Mouse (Mus musculus) MEL (cell line): ENCODE data around the gene Olfr1441. TPM values are rescaled to one million over a fixed set of nuclear protein-coding genes. Genes with fewer than 3 reads are reported as not detected.

Experiments used
- DNase-seq: peaks from one replicate; pipeline ENCODE4 v3.0.0; 2011; ENCODE audit warnings: low read depth, low spot score
- H3K27ac ChIP-seq: 2 replicates; pipeline ENCODE4 v1.5.1; 2012; ENCODE audit warnings: low read depth, mild to moderate bottlenecking, control low read depth, low read length, moderate library complexity; ENCODE audit not compliant: control insufficient read depth
- H3K27me3 ChIP-seq, 2 experiments: fragments of 150-350 bp in 1 of 2; sonication (generic) in 1 of 2; 2 replicates each; pipeline ENCODE4 v1.6.1; 2012; ENCODE audit warnings: low read length in 2 of 2, mild to moderate bottlenecking in 2 of 2, improper control_type of control experiment in 1 of 2, moderate library complexity in 1 of 2; ENCODE audit not compliant: insufficient read depth in 2 of 2, control insufficient read depth in 1 of 2
- H3K36me3 ChIP-seq, 2 experiments: 2 replicates each; pipeline ENCODE4 v1.6.1; 2012 to 2014; ENCODE audit warnings: low read length in 2 of 2, improper control_type of control experiment in 1 of 2, inconsistent platforms in 1 of 2, mild to moderate bottlenecking in 1 of 2; ENCODE audit not compliant: insufficient read depth in 2 of 2, control insufficient read depth in 1 of 2
- H3K4me1 ChIP-seq, 2 experiments: fragments of 150-350 bp in 1 of 2; sonication (generic) in 1 of 2; 2 replicates each; pipeline ENCODE4 v1.6.1; 2012; ENCODE audit warnings: low read length in 2 of 2, improper control_type of control experiment in 1 of 2, mild to moderate bottlenecking in 1 of 2; ENCODE audit not compliant: insufficient read depth in 2 of 2, control insufficient read depth in 1 of 2
- H3K4me3 ChIP-seq, 2 experiments: fragments of 150-350 bp in 1 of 2; sonication (generic) in 1 of 2; 2 replicates each; pipeline ENCODE4 v1.5.1; 2012; ENCODE audit warnings: low read depth in 2 of 2, low read length in 2 of 2, mild to moderate bottlenecking in 2 of 2, moderate library complexity in 2 of 2, control low read depth in 1 of 2, improper control_type of control experiment in 1 of 2; ENCODE audit not compliant: control insufficient read depth in 1 of 2, insufficient read depth in 1 of 2
- H3K79me2 ChIP-seq: 2 replicates; pipeline ENCODE4 v1.6.1; 2012; ENCODE audit warnings: mild to moderate bottlenecking, low read length, moderate library complexity; ENCODE audit not compliant: control insufficient read depth, poor library complexity, insufficient read depth
- H3K9ac ChIP-seq: 2 replicates; pipeline ENCODE4 v1.6.1; 2012; ENCODE audit warnings: low read depth, mild to moderate bottlenecking, control low read depth, low read length, moderate library complexity; ENCODE audit not compliant: control insufficient read depth, poor library complexity, severe bottlenecking
- H3K9me3 ChIP-seq: fragments of 150-350 bp; sonication (generic); replicated peaks from 2 replicates; pipeline ENCODE4 v1.6.1; 2012; ENCODE audit warnings: mild to moderate bottlenecking, low read length, improper control_type of control experiment, moderate library complexity; ENCODE audit not compliant: insufficient read depth
- BHLHE40 ChIP-seq: IDR thresholded peaks from 2 replicates; pipeline ENCODE4 v1.6.1; 2012; ENCODE audit warnings: low read depth, mild to moderate bottlenecking, inconsistent platforms, low read length, improper control_type of control experiment, borderline replicate concordance
- CHD2 ChIP-seq: IDR thresholded peaks from 2 replicates; pipeline ENCODE4 v1.6.1; 2011; ENCODE audit warnings: low read length, improper control_type of control experiment
- CTCF ChIP-seq, 3 experiments: IDR thresholded peaks in 2 of 3; conservative IDR thresholded peaks in 1 of 3; 2 replicates each; pipeline ENCODE4 v1.5.1; 2011 to 2012; ENCODE audit warnings: low read length in 3 of 3, low read depth in 2 of 3, mild to moderate bottlenecking in 2 of 3, improper control_type of control experiment in 1 of 3, inconsistent platforms in 1 of 3, mixed read lengths in 1 of 3, moderate library complexity in 1 of 3; ENCODE audit not compliant: control insufficient read depth in 1 of 3, insufficient read depth in 1 of 3, poor library complexity in 1 of 3, severe bottlenecking in 1 of 3
- ELF1 ChIP-seq: IDR thresholded peaks from 2 replicates; pipeline ENCODE4 v1.6.1; 2014; ENCODE audit warnings: low read depth, mild to moderate bottlenecking, inconsistent platforms, low read length, improper control_type of control experiment, moderate library complexity
- EP300 ChIP-seq, 2 experiments: IDR thresholded peaks; 2 replicates each; pipeline ENCODE4 v1.6.1; 2011; ENCODE audit warnings: improper control_type of control experiment in 2 of 2, low read length in 2 of 2, low read depth in 1 of 2, mild to moderate bottlenecking in 1 of 2
- ETS1 ChIP-seq: IDR thresholded peaks from 2 replicates; pipeline ENCODE4 v1.6.1; 2012; ENCODE audit warnings: low read depth, mild to moderate bottlenecking, inconsistent platforms, low read length, improper control_type of control experiment, moderate library complexity
- GABPA ChIP-seq: IDR thresholded peaks from 2 replicates; pipeline ENCODE4 v1.6.1; 2012; ENCODE audit warnings: low read depth, mild to moderate bottlenecking, inconsistent platforms, low read length, improper control_type of control experiment, moderate library complexity
- GATA1 ChIP-seq: IDR thresholded peaks from 2 replicates; pipeline ENCODE4 v1.6.1; 2011; ENCODE audit warnings: low read depth, low read length, improper control_type of control experiment
- KAT2A ChIP-seq: conservative IDR thresholded peaks from 2 replicates; pipeline ENCODE4 v1.6.1; 2012; ENCODE audit warnings: low read depth, low read length, improper control_type of control experiment, inconsistent platforms
- MAFK ChIP-seq: IDR thresholded peaks from 2 replicates; pipeline ENCODE4 v1.6.1; 2011; ENCODE audit warnings: low read depth, mild to moderate bottlenecking, low read length, improper control_type of control experiment, borderline replicate concordance
- MAX ChIP-seq: IDR thresholded peaks from 2 replicates; pipeline ENCODE4 v1.6.1; 2011; ENCODE audit warnings: low read length, improper control_type of control experiment
- MAZ ChIP-seq: IDR thresholded peaks from 2 replicates; pipeline ENCODE4 v1.6.1; 2012; ENCODE audit warnings: low read depth, mild to moderate bottlenecking, inconsistent platforms, low read length, improper control_type of control experiment
- MYC ChIP-seq: IDR thresholded peaks from 2 replicates; pipeline ENCODE4 v1.6.1; 2011; ENCODE audit warnings: low read depth, mild to moderate bottlenecking, low read length, improper control_type of control experiment, moderate library complexity
- NELFE ChIP-seq: IDR thresholded peaks from 2 replicates; pipeline ENCODE4 v1.6.1; 2011; ENCODE audit warnings: low read depth, low read length, improper control_type of control experiment
- NRF1 ChIP-seq: IDR thresholded peaks from 2 replicates; pipeline ENCODE4 v1.6.1; 2014; ENCODE audit warnings: low read depth, mild to moderate bottlenecking, inconsistent platforms, low read length, improper control_type of control experiment, moderate library complexity; ENCODE audit not compliant: poor library complexity, insufficient read depth, severe bottlenecking
- POLR2A ChIP-seq, 2 experiments: IDR thresholded peaks; 2 replicates each; pipeline ENCODE4 v1.6.1; 2011 to 2012; ENCODE audit warnings: low read length in 2 of 2, mild to moderate bottlenecking in 2 of 2, control low read depth in 1 of 2, improper control_type of control experiment in 1 of 2, low read depth in 1 of 2, moderate library complexity in 1 of 2; ENCODE audit not compliant: control insufficient read depth in 1 of 2, insufficient read depth in 1 of 2, poor library complexity in 1 of 2
- POLR2AphosphoS2 ChIP-seq: IDR thresholded peaks from 2 replicates; pipeline ENCODE4 v1.6.1; 2011; ENCODE audit warnings: low read length, improper control_type of control experiment
- POLR2AphosphoS5 ChIP-seq: IDR thresholded peaks from 2 replicates; pipeline ENCODE4 v1.6.1; 2012; ENCODE audit warnings: low read depth, borderline replicate concordance, mild to moderate bottlenecking, inconsistent platforms, low read length, moderate library complexity, mixed read lengths
- RAD21 ChIP-seq: IDR thresholded peaks from 2 replicates; pipeline ENCODE4 v1.6.1; 2011; ENCODE audit warnings: mild to moderate bottlenecking, low read depth, low read length, improper control_type of control experiment
- RCOR1 ChIP-seq: IDR thresholded peaks from 2 replicates; pipeline ENCODE4 v1.6.1; 2012; ENCODE audit warnings: low read depth, mild to moderate bottlenecking, inconsistent platforms, low read length, improper control_type of control experiment
- SMC3 ChIP-seq: IDR thresholded peaks from 2 replicates; pipeline ENCODE4 v1.6.1; 2011; ENCODE audit warnings: low read depth, low read length, improper control_type of control experiment
- TAL1 ChIP-seq: IDR thresholded peaks from 2 replicates; pipeline ENCODE4 v1.6.1; 2012; ENCODE audit warnings: mild to moderate bottlenecking, inconsistent platforms, low read length, moderate library complexity, mixed read lengths
- TBP ChIP-seq: IDR thresholded peaks from 2 replicates; pipeline ENCODE4 v1.8.0; 2011; ENCODE audit warnings: low read depth, low read length, improper control_type of control experiment
- USF2 ChIP-seq, 2 experiments: IDR thresholded peaks; 2 replicates each; pipeline ENCODE4 v1.6.1; 2011 to 2012; ENCODE audit warnings: improper control_type of control experiment in 2 of 2, low read length in 2 of 2, borderline replicate concordance in 1 of 2, inconsistent platforms in 1 of 2, low read depth in 1 of 2, mild to moderate bottlenecking in 1 of 2; ENCODE audit not compliant: insufficient read depth in 1 of 2
- ZKSCAN1 ChIP-seq: IDR thresholded peaks from 2 replicates; pipeline ENCODE4 v1.6.1; 2012; ENCODE audit warnings: low read depth, mild to moderate bottlenecking, inconsistent platforms, low read length, improper control_type of control experiment, moderate library complexity
- ZNF384 ChIP-seq: IDR thresholded peaks from 2 replicates; pipeline ENCODE4 v1.6.1; 2012; ENCODE audit warnings: low read depth, mild to moderate bottlenecking, inconsistent platforms, low read length, improper control_type of control experiment
- polyA plus RNA-seq, 2 experiments: library from polyadenylated mRNA; stranded (reverse) in 1 of 2; unstranded in 1 of 2; fragments of >175 nt in 1 of 2; fragments of >200 nt in 1 of 2; gene quantifications; 2 replicates each; pipeline versions ENCODE4 v1.2.1 to v1.2.4; 2012; ENCODE audit warnings: low replicate concordance in 2 of 2, low read depth in 1 of 2; ENCODE audit not compliant: insufficient read length in 2 of 2, insufficient read depth in 1 of 2, missing spikeins in 1 of 2
- total RNA-seq: library from RNA; depleted of rRNA; stranded (reverse); fragments of 300-350 nt; gene quantifications from 2 replicates; pipeline ENCODE4 v1.2.3, GENCODE M21; 2012

Gene Olfr1441
- total and polyA plus RNA-seq, 3 experiments = 0.03 TPM; not detected in 2

DNA sequence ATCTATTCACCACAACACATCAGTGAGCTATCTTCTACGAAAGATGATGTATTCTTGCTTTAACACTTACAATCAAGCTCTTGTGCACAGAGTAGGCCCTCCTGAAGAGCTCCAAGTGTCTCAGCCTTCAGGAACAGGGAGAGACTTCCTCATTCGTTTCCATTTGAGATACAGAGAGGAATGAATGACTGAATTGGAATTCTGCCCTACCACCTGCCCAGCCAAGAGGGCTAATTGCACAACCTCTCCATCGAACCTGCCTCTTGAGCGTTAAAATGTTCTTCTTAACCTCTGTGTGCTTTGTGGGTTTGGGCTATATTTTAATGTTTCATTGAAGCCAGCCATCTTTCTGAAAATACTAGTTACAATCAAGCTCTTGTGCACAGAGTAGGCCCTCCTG, 47.4 kb downstream of the Olfr1441 start:
- no peak for DNase-seq
- Histone ChIP-seq H3K27me3 (no peaks in the 10 kb centered on the region), H3K9ac (no peak overlapping the region), H3K27ac (no peak overlapping the region), H3K79me2 (no peaks in the 10 kb centered on the region), H3K36me3 (peaks cover 0 to 9% of the 10 kb centered on the region in 2 experiments; a peak in 2 of 4 replicates), H3K9me3 (no peaks in the 10 kb centered on the region), H3K4me3 (no peak overlapping the region), H3K4me1 (peaks cover 3 to 4% of the 10 kb centered on the region in 2 experiments; a peak in 2 of 4 replicates)
- TF ChIP-seq RCOR1 (no peak), ZNF384 (no peak), TBP (no peak), POLR2AphosphoS5 (no peak), USF2 (IDR thresholded peaks at IDR 0.05; ENCODE audit: borderline replicate concordance in 1 of 2, insufficient read depth in 1 of 2, low read depth in 1 of 2, low read length in 2 of 2) (no peak), MYC (no peak), CHD2 (no peak), GATA1 (no peak), MAFK (no peak), EP300 (IDR thresholded peaks at IDR 0.05; ENCODE audit: low read depth in 1 of 2, low read length in 2 of 2) (no peak), GABPA (no peak), MAZ (no peak), POLR2AphosphoS2 (no peak), KAT2A (no peak), POLR2A (IDR thresholded peaks at IDR 0.05; ENCODE audit: control insufficient read depth in 1 of 2, insufficient read depth in 1 of 2, low read depth in 1 of 2, low read length in 2 of 2, poor library complexity in 1 of 2) (no peak), NELFE (no peak)

- Histone ChIP-seq H3K9ac (no peak overlapping the region), H3K4me1 (peaks cover 3 to 4% of the 10 kb centered on the region in 2 experiments; a peak in 2 of 4 replicates), H3K27me3 (no peaks in the 10 kb centered on the region), H3K4me3 (no peak overlapping the region), H3K9me3 (no peaks in the 10 kb centered on the region), H3K36me3 (peaks cover 0 to 9% of the 10 kb centered on the region in 2 experiments; a peak in 2 of 4 replicates), H3K79me2 (no peaks in the 10 kb centered on the region), H3K27ac (no peak overlapping the region)
- DNase-seq = no peak
- TF ChIP-seq ETS1 = no peak
- no peak for TF ChIP-seq SMC3
- TF ChIP-seq GATA1 = no peak
- no peak for TF ChIP-seq EP300 (IDR thresholded peaks at IDR 0.05; ENCODE audit: low read depth in 1 of 2, low read length in 2 of 2)
- no peak for TF ChIP-seq USF2 (IDR thresholded peaks at IDR 0.05; ENCODE audit: borderline replicate concordance in 1 of 2, insufficient read depth in 1 of 2, low read depth in 1 of 2, low read length in 2 of 2)
- TF ChIP-seq MAZ = no peak
- no peak for TF ChIP-seq POLR2AphosphoS5
- no peak for TF ChIP-seq RAD21
- no peak for TF ChIP-seq MYC
- TF ChIP-seq NRF1 = no peak
- no peak for TF ChIP-seq TAL1
- TF ChIP-seq CTCF (IDR thresholded peaks at IDR 0.05 in 2 of 3, conservative IDR thresholded peaks at IDR 0.05 in 1 of 3; ENCODE audit: control insufficient read depth in 1 of 3, insufficient read depth in 1 of 3, low read depth in 2 of 3, low read length in 3 of 3, poor library complexity in 1 of 3, severe bottlenecking in 1 of 3) = no peak
- no peak for TF ChIP-seq MAFK
- no peak for TF ChIP-seq ZKSCAN1
- no peak for TF ChIP-seq MAX
- TF ChIP-seq BHLHE40 = no peak
- no peak for TF ChIP-seq RCOR1
- TF ChIP-seq ELF1 = no peak
Measured at GRCm38 (mm10) chr19:12465530-12466144, 48.4 kb downstream of the Olfr1441 start.
